Mouse (Mus musculus): ENCODE data around the gene Bsdc1. TPM values are rescaled to one million over a fixed set of nuclear protein-coding genes. Genes with fewer than 3 reads are reported as not detected.
A peak's percentile ranks its signal among the peaks of the same experiment; 100 is the strongest.
"Not testable (repeated sequence)": the region's sequence is repeated elsewhere in the genome, so short reads cannot be mapped to it uniquely, and the experiment has no call there.

The Bsdc1 gene
- polyA plus RNA-seq, 2 experiments: 34.7 to 52.1 TPM

DNA sequence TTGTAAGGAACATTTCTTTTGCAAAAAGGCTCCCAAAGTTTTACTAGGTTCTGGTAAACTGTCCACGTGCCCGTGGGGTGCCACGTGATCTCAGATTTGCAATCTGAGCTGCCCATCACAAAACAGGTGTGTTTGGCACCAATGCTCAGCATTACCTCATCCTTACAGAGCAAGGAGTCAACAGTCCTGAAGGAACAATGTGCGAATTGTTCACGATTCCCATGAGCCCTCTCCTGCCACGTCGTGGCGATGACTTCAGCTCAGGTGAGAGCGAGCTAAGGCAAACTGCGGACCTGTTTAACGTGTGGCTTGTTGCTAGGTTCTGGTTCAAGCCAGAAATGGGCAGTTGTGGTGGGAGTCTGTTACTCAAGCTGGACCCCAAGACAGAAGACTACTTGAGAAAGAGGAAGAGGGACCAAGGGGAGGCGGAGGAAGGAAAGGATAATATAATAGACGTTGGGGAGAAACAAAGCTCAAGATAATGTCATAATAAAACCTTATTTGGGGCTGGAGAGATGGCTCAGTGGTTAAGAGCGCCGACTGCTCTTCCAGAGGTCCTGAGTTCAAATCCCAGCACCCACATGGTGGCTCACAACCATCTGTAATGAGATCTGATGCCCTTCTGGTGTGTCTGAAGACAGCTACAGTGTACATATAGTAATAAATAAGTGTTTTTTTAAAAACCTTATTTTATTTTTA, 9.8 kb upstream of the Bsdc1 start:
- TF ChIP-seq CTCF (IDR thresholded peaks at IDR 0.05; ENCODE audit: low read depth) (no peak), EP300 (IDR thresholded peaks at IDR 0.05; ENCODE audit: low read depth) (no peak)
- peaks cover 0 to 8% of the 10 kb centered on the region in 2 experiments; a peak in 2 of 4 replicates for H3K4me1 ChIP-seq (replicated peaks; ENCODE audit: control insufficient read depth in 2 of 2, insufficient read depth in 2 of 2, low read length in 1 of 2)
- no peak overlapping the region for H3K4me2 ChIP-seq (ENCODE audit: low read depth)
- H3K27ac ChIP-seq: no peak overlapping the region
- H3K4me3 ChIP-seq (ENCODE audit: insufficient read depth in 1 of 2, low read depth in 2 of 2, low read length in 2 of 2): no peak overlapping the region
- H3K9me3 ChIP-seq (ENCODE audit: control insufficient read depth, low read length): no peaks in the 10 kb centered on the region
- no peak overlapping the region for H3K9ac ChIP-seq (replicated peaks)
- no peaks in the 10 kb centered on the region for H3K36me3 ChIP-seq (replicated peaks; ENCODE audit: control insufficient read depth, insufficient read depth, low read depth)
- DNase-seq (ENCODE audit: low read depth in 3 of 3, low spot score in 3 of 3) (no peak), ATAC-seq (ENCODE audit: insufficient read depth) (no peak)
- WGBS (ENCODE audit: insufficient replicate concordance): 67% methylated on average over 15 of the region's 15 CpGs
- H3K27me3 ChIP-seq (ENCODE audit: control insufficient read depth, insufficient read depth, low read length): no peaks in the 10 kb centered on the region

DNA sequence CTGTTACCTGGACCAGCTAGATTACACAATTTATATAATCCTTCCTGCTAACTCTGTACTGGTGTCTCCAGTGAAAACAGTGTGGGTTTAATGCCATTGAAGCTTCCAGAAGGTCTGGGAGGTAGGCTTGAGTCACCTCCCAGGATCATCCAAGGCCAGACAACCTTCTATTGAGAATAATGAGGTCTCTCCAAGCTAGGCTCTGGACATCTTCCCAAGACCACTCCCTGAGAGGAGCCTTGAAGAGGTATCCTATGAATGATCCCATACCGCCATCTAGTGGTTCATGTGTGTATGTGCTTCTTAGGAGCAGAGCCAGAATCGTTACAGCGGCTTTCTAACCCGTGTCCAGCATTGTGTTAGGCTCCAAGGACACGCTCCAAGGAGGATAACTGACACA, 6.1 kb upstream of the Bsdc1 start:
- Histone ChIP-seq H3K9me3 (ENCODE audit: control insufficient read depth, low read length) (no peaks in the 10 kb centered on the region), H3K27me3 (ENCODE audit: control insufficient read depth, insufficient read depth, low read length) (no peaks in the 10 kb centered on the region), H3K36me3 (replicated peaks; ENCODE audit: control insufficient read depth, insufficient read depth, low read depth) (no peaks in the 10 kb centered on the region), H3K27ac (no peak overlapping the region), H3K4me3 (ENCODE audit: insufficient read depth in 1 of 2, low read depth in 2 of 2, low read length in 2 of 2) (no peak overlapping the region), H3K4me2 (ENCODE audit: low read depth) (no peak overlapping the region), H3K9ac (replicated peaks) (no peak overlapping the region), H3K4me1 (replicated peaks; ENCODE audit: control insufficient read depth in 2 of 2, insufficient read depth in 2 of 2, low read length in 1 of 2) (0 out of 4 replicates have a peak, but pooled peaks cover 0 to 2% of the 10 kb centered on the region in 2 experiments)
- DNase-seq (ENCODE audit: low read depth in 3 of 3, low spot score in 3 of 3) (peak; percentile 64 to 71 (median 64)), ATAC-seq (ENCODE audit: insufficient read depth) (peak; percentile 64; the same call in 1 of the 2 replicates)
- WGBS (ENCODE audit: insufficient replicate concordance): under 1% methylated on average over 5 of the region's 5 CpGs
- TF ChIP-seq EP300 (IDR thresholded peaks at IDR 0.05; ENCODE audit: low read depth) (no peak), CTCF (IDR thresholded peaks at IDR 0.05; ENCODE audit: low read depth) (peak; percentile 98)

DNA sequence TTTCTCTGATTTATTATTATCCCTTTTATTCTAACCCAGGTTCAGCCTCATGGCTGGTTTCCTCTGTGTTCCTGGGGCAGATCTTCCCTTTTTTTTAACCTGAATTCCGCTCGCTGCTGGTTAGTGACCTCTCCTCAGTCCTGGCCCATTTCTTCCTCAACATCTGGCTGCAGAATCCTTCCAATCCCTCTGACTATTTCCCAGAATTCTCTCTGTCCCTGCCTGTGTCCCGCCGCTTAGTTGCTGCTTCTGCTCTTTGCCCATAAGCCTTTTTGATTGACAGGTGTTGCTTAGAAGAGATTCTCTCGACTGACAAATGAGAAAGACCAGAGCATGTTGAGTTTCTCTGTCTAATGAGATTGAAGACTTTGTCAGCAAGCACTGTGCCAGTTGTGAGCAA, 5.3 kb upstream of the Bsdc1 start:
- H3K9me3 ChIP-seq (ENCODE audit: control insufficient read depth, low read length): no peaks in the 10 kb centered on the region
- H3K36me3 ChIP-seq (replicated peaks; ENCODE audit: control insufficient read depth, insufficient read depth, low read depth): no peaks in the 10 kb centered on the region
- H3K4me3 ChIP-seq (ENCODE audit: insufficient read depth in 1 of 2, low read depth in 2 of 2, low read length in 2 of 2): no peak overlapping the region
- WGBS (ENCODE audit: insufficient replicate concordance): 46% methylated on average over 5 of the region's 5 CpGs
- H3K9ac ChIP-seq (replicated peaks): no peak overlapping the region
- TF ChIP-seq EP300 (IDR thresholded peaks at IDR 0.05; ENCODE audit: low read depth) (no peak), CTCF (IDR thresholded peaks at IDR 0.05; ENCODE audit: low read depth) (no peak)
- H3K27me3 ChIP-seq (ENCODE audit: control insufficient read depth, insufficient read depth, low read length): no peaks in the 10 kb centered on the region
- DNase-seq (ENCODE audit: low read depth in 3 of 3, low spot score in 3 of 3): no peak
- H3K27ac ChIP-seq: no peak overlapping the region
- no peak for ATAC-seq (ENCODE audit: insufficient read depth)
- H3K4me1 ChIP-seq (replicated peaks; ENCODE audit: control insufficient read depth in 2 of 2, insufficient read depth in 2 of 2, low read length in 1 of 2): peaks cover 3 to 4% of the 10 kb centered on the region in 2 experiments; a peak in 2 of 4 replicates
- H3K4me2 ChIP-seq (ENCODE audit: low read depth): no peak overlapping the region

DNA sequence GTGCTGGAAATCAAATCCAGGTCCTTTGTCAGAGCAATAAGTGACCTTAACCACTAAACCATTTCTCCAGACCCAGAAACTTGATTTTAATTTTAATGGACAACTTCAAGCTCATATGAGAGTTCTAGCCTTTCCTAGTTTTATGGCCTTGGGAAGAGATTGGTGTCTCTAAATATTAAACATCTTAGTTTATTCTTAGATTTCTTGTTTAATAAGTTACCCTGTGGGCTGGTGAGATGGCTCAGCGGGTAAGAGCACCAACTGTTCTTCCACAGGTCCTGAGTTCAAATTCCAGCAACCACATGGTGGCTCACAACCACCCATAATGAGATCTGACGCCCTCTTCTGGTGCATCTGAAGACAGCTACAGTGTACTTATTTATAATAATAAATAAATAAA, 4.1 kb upstream of the Bsdc1 start:
- not testable (repeated sequence) for H3K27me3 ChIP-seq (ENCODE audit: control insufficient read depth, insufficient read depth, low read length); H3K4me3 ChIP-seq (ENCODE audit: insufficient read depth in 1 of 2, low read depth in 2 of 2, low read length in 2 of 2); DNase-seq (ENCODE audit: low read depth in 3 of 3, low spot score in 3 of 3); H3K27ac ChIP-seq; H3K9me3 ChIP-seq (ENCODE audit: control insufficient read depth, low read length); ATAC-seq (ENCODE audit: insufficient read depth); H3K9ac ChIP-seq (replicated peaks); H3K4me1 ChIP-seq (replicated peaks; ENCODE audit: control insufficient read depth in 2 of 2, insufficient read depth in 2 of 2, low read length in 1 of 2); H3K4me2 ChIP-seq (ENCODE audit: low read depth); H3K36me3 ChIP-seq (replicated peaks; ENCODE audit: control insufficient read depth, insufficient read depth, low read depth)
- WGBS (ENCODE audit: insufficient replicate concordance): 51% methylated on average over 2 of the region's 2 CpGs

DNA sequence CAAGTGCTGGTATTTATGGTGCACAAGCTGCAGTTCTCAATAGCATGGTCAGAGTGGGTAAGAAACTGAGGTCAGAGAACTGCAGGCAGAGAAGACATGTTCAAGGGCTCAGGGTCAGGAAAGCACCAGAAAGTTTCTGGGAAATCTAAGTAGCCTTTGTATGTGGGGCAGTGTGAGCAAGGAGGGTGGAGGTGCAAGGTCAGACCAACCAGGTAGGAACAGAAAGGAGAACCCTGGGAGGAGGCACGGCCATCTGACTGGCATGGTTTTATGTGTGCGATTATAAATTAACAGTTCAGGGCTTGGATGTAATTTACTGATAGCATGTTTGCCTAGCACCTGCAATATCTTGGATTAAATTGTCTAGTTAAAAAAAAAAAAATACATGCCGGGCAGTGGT, 1.7 kb upstream of the Bsdc1 start:
- Histone ChIP-seq H3K36me3 (replicated peaks; ENCODE audit: control insufficient read depth, insufficient read depth, low read depth) (peaks cover 4% of the 10 kb centered on the region), H3K27me3 (ENCODE audit: control insufficient read depth, insufficient read depth, low read length) (no peaks in the 10 kb centered on the region), H3K27ac (no peak overlapping the region), H3K4me1 (replicated peaks; ENCODE audit: control insufficient read depth in 2 of 2, insufficient read depth in 2 of 2, low read length in 1 of 2) (peaks cover 24 to 29% of the 10 kb centered on the region in 2 experiments), H3K9me3 (ENCODE audit: control insufficient read depth, low read length) (no peaks in the 10 kb centered on the region), H3K4me2 (ENCODE audit: low read depth) (no peak overlapping the region), H3K4me3 (ENCODE audit: insufficient read depth in 1 of 2, low read depth in 2 of 2, low read length in 2 of 2) (no peak overlapping the region), H3K9ac (replicated peaks) (no peak overlapping the region)
- WGBS (ENCODE audit: insufficient replicate concordance): 83% methylated on average over 3 of the region's 3 CpGs
- DNase-seq (ENCODE audit: low read depth in 3 of 3, low spot score in 3 of 3): no peak
- no peak for TF ChIP-seq CTCF (IDR thresholded peaks at IDR 0.05; ENCODE audit: low read depth)
- no peak for TF ChIP-seq EP300 (IDR thresholded peaks at IDR 0.05; ENCODE audit: low read depth)
- ATAC-seq (ENCODE audit: insufficient read depth): no peak
